Mouse (Mus musculus): Measurements from ENCODE around the gene Brsk1.

GRCm38 (mm10) chr7:4659911-4660443, 30.4 kb upstream of the Brsk1 start:
- TF ChIP-seq CTCF (IDR thresholded peaks at IDR 0.05), result no peak
- TF ChIP-seq EP300 (IDR thresholded peaks at IDR 0.05; ENCODE audit: insufficient read depth, low read depth, low read length), result no peak
- TF ChIP-seq POLR2A (IDR thresholded peaks at IDR 0.05; ENCODE audit: insufficient read depth, low read depth, low read length), result no peak

Measured in heart, adult 2 months (tissue).